Mouse (Mus musculus) yolk sac, embryonic 10.5 days (tissue): ENCODE results near the gene Lpcat2b.
"Not testable (repeated sequence)": the region's sequence is repeated elsewhere in the genome, so short reads cannot be mapped to it uniquely, and the experiment has no call there.

ENCODE experiments used
- DNase-seq: peaks from one replicate; pipeline ENCODE4 v3.0.0-alpha.2; 2017; ENCODE audit warnings: low spot score

Gene Lpcat2b

GRCm38 (mm10) chr5:107431249-107431648 is at the start of gene Lpcat2b:
TSS of gene Lpcat2b (plus strand) at chr5:107431549.
- DNase-seq: no peak

- not testable (repeated sequence) for DNase-seq
Measured at GRCm38 (mm10) chr5:107386448-107386847, 44.9 kb upstream of the Lpcat2b start.

DNA sequence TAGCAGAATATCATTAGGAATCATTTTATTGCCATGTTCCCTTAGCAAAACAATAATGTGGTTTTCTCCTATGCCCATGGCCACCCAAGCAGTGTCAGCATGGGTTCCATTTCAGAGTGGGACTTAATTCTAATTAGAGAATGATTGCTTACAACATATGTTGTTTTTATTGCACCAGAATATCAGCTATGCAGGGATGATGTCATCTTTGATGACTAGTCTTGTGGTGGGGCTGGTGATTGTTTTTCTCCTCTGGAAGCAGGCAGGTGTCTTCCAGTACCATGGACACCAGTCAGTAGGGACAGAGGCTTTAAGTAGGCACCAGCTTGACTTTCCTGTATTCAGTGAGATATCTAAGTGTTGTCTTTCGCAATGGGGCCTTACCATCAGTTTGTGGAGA is 43.6 kb upstream of the Lpcat2b start:
- DNase-seq: no peak

DNA sequence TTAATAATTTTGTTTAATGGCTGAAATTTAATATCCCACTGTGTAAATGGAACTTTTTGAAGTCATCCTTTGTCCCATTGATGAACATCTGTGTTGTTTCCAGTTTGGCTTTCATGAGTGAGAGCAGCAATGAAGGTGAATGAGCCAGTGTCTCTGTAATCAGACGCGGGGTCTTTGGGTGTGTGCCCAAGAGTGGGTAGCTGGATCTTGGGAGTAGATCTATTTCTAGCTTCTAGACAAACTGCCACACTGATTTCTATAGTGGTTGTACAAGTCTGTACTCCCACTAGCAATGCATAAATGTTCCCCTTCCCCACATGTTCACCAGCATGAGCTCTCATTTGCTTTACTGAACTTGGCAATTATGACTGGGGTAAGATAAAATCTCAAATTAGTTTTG is 42.0 kb upstream of the Lpcat2b start:
- DNase-seq: no peak

GRCm38 (mm10) chr5:107394437-107394836 is 36.9 kb upstream of the Lpcat2b start:
- no peak for DNase-seq

- DNase-seq: no peak
Measured at GRCm38 (mm10) chr5:107402436-107402835, 28.9 kb upstream of the Lpcat2b start, which contains the start of gene Ephx4. TSS of gene Ephx4 (plus strand) at chr5:107402736.

- peak; percentile 12 for DNase-seq
Measured at GRCm38 (mm10) chr5:107403011-107403946, 28.1 kb upstream of the Lpcat2b start.

- no peak for DNase-seq
Measured at GRCm38 (mm10) chr5:107403947-107404684, 27.2 kb upstream of the Lpcat2b start.

DNA sequence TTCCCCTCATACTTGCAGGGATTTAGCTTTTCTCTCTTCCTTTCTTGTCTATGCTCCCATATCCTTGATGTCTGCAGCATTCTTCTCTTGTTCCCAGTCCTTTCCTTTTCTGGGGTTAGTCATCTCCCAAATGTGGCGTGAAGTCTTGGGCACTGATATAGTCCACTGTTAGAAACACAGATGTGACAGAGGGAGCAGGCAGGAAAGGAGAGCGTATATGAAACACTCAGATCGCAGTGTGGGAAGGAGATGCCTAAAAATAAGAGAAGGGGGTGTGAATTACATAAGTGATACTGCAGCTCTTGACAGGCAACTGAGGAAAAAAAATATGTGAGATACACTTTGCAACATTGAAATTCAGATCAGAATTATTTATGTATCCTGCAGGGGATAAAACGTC is 26.0 kb upstream of the Lpcat2b start:
- no peak for DNase-seq

DNA sequence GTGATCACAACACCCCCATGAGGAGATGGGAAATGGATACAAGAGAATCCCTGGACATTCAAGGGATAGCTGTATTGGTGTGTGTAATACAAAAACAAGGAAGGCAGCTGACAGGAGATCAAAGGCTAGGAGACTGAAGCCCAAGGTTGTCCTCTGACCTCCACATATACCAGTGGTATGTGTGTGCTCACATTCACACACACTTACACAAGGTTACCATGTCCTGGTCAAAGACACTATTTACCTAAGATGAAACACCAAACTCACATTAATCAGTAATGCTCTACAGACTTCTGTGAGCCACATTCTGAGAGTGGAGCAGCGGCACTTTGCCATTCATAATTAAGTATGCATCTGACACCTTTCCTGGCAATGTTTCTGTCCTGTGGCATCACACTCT is 21.0 kb upstream of the Lpcat2b start:
- no peak for DNase-seq

DNA sequence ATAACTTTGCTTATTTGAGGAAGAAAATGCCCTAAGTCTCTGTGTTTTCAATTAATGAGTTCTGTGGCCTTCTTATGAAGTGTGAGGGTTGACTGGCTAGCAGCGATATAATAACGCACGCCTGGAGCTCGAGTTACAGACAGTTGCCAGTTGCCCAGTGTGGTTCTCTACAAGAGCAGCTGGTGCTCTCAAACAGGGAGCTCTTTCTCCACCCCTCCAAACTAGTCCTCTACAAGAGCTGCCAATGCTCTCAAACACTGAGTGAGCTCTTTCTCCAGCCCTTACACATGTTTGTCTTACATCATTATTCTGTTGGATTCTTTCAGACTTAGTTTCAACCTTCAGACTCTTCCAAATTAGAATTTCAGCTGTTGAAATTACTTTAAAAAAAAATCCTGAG is 20.0 kb upstream of the Lpcat2b start:
- DNase-seq: no peak

DNA sequence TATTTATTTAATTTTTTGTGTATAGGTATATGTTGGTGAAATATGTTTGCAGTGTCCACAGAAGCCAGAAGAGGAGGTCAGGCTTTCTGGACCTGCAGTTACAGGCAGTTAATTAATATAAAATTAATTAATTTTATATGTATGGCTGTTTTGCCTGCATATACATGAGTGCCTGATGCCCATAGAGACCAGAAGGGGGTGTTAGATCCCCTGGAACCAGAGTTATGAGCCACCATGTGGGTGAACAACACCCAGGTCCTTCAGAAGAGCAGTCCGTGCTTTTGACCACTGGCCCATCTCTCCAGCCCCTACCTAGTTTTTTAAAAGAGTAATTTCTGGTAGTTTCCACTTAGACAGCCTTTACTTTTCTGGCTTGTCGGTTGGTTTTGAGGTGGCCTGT is 19.1 kb upstream of the Lpcat2b start:
- no peak for DNase-seq

DNA sequence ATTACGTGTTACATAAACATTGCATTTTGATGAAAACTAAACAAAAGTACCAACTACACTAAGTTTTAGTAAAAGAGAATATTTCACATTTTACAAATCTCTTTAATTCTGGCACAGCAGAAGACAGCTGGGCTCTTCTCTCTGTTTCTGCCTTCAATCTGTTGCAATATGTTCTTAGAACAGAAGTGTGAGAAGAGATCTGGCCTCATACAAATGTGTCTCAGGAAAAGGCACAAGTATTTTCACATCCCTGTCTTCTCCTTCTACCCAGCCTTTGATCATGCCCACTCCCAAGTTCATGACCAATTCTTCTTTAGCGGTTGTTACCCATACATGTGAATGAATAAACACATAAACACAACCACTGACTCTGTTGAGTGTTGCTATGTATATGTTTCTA is 16.3 kb upstream of the Lpcat2b start:
- DNase-seq: no peak

DNA sequence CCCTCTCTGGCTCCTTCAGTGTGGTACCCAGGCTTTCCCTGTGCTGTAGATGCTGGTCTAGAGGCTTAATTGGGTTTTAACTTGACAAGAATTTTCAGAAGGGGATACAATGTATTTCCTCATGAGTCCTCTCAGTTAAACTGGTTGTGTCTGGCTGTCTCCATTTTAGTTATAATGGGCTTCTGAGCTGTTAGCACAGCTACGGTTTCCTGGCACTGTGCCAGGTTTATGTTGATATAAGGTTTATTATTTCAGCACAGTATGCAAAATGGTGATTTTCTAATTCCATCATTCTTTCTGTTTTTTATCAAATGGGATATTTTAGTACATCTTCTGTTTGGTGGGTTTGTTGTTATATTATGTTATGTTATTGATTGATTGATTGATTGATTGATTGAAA is 9.7 kb upstream of the Lpcat2b start:
- no peak for DNase-seq

- DNase-seq: no peak
Measured at GRCm38 (mm10) chr5:107434001-107434400, 2.7 kb downstream of the Lpcat2b start.

DNA sequence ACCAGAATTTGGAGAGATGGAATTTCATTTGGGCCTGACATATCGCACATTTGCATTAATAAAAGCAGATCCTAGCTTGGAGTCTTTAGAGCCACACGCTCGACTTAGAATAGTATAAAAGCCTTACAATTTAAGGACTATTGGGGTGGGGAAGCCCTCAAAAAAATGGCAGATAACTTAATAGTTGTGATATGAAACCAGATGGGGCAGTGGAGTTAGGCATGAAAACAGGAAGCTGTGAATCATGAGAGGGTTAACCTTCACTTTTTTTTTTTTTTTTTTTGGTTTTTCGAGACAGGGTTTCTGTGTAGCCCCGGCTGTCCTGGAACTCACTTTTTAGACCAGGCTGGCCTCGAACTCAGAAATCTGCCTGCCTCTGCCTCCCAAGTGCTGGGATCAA is 4.8 kb downstream of the Lpcat2b start:
- DNase-seq: no peak

DNA sequence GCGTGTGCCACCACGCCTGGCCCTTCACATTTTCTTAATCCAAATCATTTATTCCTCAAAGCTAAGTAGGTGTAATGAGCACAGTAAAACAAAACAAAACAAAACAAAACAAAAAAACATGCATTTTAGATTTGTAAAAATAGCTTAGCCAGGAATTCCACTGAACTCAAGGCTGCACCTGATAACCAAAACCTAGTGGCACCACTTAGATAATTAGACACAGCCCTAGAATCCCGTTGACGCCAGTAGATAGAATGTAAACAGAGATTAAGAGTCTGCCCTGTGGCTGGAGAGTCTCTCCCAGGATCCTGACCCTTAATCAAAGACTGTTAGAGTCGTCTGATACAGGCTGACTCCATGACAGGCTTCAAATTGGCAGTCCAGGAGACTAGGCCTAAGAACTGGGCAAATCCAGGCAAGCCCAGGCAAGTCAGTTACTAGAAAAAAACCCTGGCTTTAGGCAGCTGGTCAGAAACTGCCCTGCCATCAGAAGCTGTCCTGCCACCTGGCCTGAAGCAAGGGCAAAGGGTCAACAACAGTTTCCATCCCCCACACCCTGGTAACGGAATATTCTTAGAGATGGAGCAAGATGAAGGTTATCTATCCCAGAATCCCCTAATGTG is 5.3 kb downstream of the Lpcat2b start:
- peak; percentile 8 for DNase-seq

DNA sequence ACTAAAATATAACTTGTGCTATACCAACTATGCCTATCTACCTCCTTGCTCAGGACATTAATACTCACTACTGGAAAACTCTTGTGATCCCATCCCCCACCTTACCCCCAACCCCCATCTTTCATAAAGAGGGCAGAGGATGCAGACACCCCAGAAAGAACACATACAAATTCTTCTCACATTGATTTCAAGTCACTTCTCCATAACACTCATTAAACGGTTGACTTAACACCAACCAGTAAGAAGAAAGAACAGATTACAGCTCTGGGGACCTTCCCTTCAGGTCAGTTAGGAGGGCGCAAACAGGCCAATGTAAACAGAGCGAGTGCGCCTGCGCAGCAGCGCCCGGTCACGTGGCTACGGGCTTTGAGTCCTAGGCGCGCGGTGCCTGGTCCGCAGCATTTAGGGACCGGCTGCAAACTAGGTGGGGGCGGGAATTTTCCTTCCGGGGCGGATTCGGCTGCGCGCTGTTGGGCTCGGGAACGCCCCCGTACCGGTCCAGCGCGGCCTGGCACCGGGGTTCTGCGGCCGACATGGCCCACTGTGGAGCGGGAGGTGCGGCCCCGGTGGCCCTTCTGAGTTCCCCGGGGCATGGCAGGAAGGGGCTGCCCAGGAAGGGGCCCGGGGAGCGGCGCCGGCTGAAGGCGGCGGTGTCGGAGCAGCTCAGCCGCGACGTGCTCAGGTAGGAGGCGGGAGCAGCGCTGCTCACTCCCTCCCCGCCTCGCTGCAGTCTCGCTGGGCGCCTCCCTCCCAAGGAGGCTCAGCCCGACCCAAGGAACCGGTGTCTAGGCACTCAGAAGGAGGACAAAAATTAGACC is 6.3 kb downstream of the Lpcat2b start, which contains the start of gene Btbd8:
Gene Btbd8, plus strand, starts transcription at position 534 of the 818 bp plus-strand sequence.
- peak; percentile 96 for DNase-seq

DNA sequence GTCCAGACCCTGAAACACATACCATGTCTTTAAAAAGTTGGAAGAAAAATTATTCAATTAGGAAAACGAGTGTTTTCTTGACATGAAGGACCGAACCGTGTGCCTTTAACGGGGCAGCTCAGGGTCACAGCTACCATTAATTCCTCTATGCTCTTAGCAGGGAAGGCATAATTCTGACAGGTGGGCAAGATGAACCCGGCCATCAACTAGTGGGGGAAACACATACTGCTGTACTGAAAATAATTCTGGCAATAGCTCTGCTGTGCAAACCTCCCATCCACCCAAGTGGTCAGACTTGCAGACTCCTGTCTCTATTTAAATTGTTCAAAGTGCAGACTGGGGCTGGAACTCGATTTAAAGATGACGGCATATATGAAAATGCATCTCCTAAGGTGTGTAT is 7.0 kb downstream of the Lpcat2b start:
- DNase-seq: no peak

- no peak for DNase-seq
Measured at GRCm38 (mm10) chr5:107441881-107442280, 10.5 kb downstream of the Lpcat2b start.

GRCm38 (mm10) chr5:107444251-107444650 is 12.9 kb downstream of the Lpcat2b start:
- DNase-seq: no peak

DNA sequence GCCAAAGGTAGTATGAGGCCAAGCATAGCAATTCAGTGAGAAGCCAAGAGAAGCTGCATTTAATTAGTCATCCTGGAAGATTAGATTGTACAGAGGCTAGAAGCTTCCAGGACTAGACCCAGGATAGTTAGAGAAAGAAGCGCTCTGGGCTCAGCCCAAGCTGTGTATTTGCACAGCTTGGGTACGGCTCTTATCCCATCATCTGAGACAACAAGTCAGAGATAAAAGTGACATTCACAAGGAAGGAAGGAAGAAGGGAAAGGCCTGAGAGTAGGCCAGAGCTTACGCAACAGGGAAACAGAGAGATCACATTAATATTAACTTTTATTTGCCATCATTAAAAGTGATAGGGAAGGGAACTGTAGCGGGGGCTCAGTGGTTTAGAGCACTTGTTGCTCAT is 16.6 kb downstream of the Lpcat2b start:
- peak; percentile 6 for DNase-seq
